22 mouse cellular contexts compared by ENCODE assay signal in the genomic region with DNA sequence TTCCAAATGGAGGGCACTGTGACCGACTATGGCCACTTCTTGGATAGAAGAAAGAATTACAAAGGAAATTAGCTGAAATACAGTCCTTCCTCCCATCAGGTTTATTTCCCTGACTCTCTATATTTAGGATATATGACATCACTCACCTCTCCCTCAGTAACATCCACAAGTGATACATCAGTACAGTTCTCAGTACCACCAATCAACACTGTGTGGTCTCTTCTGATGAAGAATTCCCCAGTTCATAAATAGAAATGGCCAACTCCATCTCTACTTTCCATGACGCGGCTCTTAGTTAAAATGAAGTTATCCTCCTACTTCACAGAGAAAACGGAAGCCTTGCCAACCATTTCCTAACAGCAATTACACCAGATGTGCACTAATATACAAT.
"Had no signal": no experiment of that assay in that cellular context is flagged by ENCODE, and none has a peak within 500 bp of the region (broad histone marks: within the 10 kb centered on the region; RNA-seq: fewer than 3 reads in every experiment).

No protein-coding gene starts in this region.

- H3K9me3 ChIP-seq: limb, embryonic 12.5 days; limb, embryonic 15.5 days; midbrain, embryonic 12.5 days; midbrain, embryonic 15.5 days; neural tube, embryonic 12.5 days; neural tube, embryonic 15.5 days had no signal

- H3K36me3 ChIP-seq: limb, embryonic 12.5 days; limb, embryonic 15.5 days; midbrain, embryonic 12.5 days; midbrain, embryonic 15.5 days; neural tube, embryonic 12.5 days; neural tube, embryonic 15.5 days had no signal

- DNase-seq: kidney, postnatal 14 days; kidney, postnatal 4 days; left cerebral cortex, postnatal 4 days; liver, postnatal 0 days; lung, embryonic 14.5 days; right cerebral cortex, adult 18-20 months; right cerebral cortex, postnatal 14 days; right cerebral cortex, postnatal 4 days; thymus, adult 2 months; thymus, postnatal 14 days; thymus, postnatal 4 days had no signal

- H3K9ac ChIP-seq: limb, embryonic 12.5 days; limb, embryonic 15.5 days; liver, embryonic 14.5 days; liver, postnatal 0 days; lung, embryonic 14.5 days; midbrain, embryonic 12.5 days; midbrain, embryonic 15.5 days; neural tube, embryonic 12.5 days; neural tube, embryonic 15.5 days had no signal

- H3K4me3 ChIP-seq: limb, embryonic 12.5 days; limb, embryonic 15.5 days; midbrain, embryonic 12.5 days; midbrain, embryonic 15.5 days; neural tube, embryonic 12.5 days; neural tube, embryonic 15.5 days had no signal

- H3K27ac ChIP-seq: limb, embryonic 12.5 days; limb, embryonic 15.5 days; liver, embryonic 14.5 days; macrophage; midbrain, embryonic 12.5 days; midbrain, embryonic 15.5 days; neural tube, embryonic 12.5 days; neural tube, embryonic 15.5 days; stomach, postnatal 0 days had no signal

- H3K4me1 ChIP-seq: limb, embryonic 12.5 days; limb, embryonic 15.5 days; midbrain, embryonic 12.5 days; midbrain, embryonic 15.5 days; neural tube, embryonic 12.5 days; neural tube, embryonic 15.5 days had no signal

- H3K27me3 ChIP-seq: limb, embryonic 12.5 days; limb, embryonic 15.5 days; midbrain, embryonic 12.5 days; midbrain, embryonic 15.5 days; neural tube, embryonic 12.5 days; neural tube, embryonic 15.5 days had no signal

- ATAC-seq: liver, postnatal 0 days; lung, postnatal 0 days; midbrain, embryonic 15.5 days had no signal

- H3K4me2 ChIP-seq: limb, embryonic 12.5 days; limb, embryonic 15.5 days; liver, embryonic 11.5 days; lung, embryonic 14.5 days; midbrain, embryonic 12.5 days; midbrain, embryonic 15.5 days; neural tube, embryonic 12.5 days; neural tube, embryonic 15.5 days had no signal
